Mouse (Mus musculus) heart, embryonic 13.5 days (tissue): ENCODE measurements around the gene Zfp248. TPM values are rescaled to one million over a fixed set of nuclear protein-coding genes. Genes with fewer than 3 reads are reported as not detected.

Source experiments
- ATAC-seq: fragments of 200-750 bp; cut with Nextera tagmentation; 2 replicates; pipeline ENCODE4 v1.8.0; 2017; ENCODE audit warnings: moderate TSS enrichment; ENCODE audit not compliant: insufficient number of reproducible peaks, low FRiP score, low TSS enrichment; ENCODE audit errors: extremely low read depth
- H3K27ac ChIP-seq: fragments of 300-500 bp; sonication (generic); replicated peaks from 2 replicates; pipeline ENCODE4 v1.5.1; 2015; ENCODE audit warnings: moderate library complexity, mild to moderate bottlenecking, inconsistent platforms
- H3K27me3 ChIP-seq: fragments of 300-500 bp; sonication (generic); replicated peaks from 2 replicates; pipeline ENCODE4 v1.6.1; 2015; ENCODE audit warnings: mild to moderate bottlenecking, inconsistent platforms
- H3K36me3 ChIP-seq: fragments of 300-500 bp; sonication (generic); 2 replicates; pipeline ENCODE4 v1.6.1; 2015; ENCODE audit warnings: mild to moderate bottlenecking, inconsistent platforms
- H3K4me1 ChIP-seq: fragments of 300-500 bp; sonication (generic); 2 replicates; pipeline ENCODE4 v1.6.1; 2015; ENCODE audit warnings: inconsistent platforms
- H3K4me2 ChIP-seq: fragments of 300-500 bp; sonication (generic); 2 replicates; pipeline ENCODE4 v1.6.1; 2015; ENCODE audit warnings: inconsistent platforms, mild to moderate bottlenecking, moderate library complexity
- H3K4me3 ChIP-seq: fragments of 300-500 bp; sonication (generic); 2 replicates; pipeline ENCODE4 v1.5.1; 2015; ENCODE audit warnings: moderate library complexity, mild to moderate bottlenecking, inconsistent platforms
- H3K9ac ChIP-seq: fragments of 300-500 bp; sonication (generic); 2 replicates; pipeline ENCODE4 v1.6.1; 2015; ENCODE audit warnings: inconsistent platforms, mild to moderate bottlenecking, moderate library complexity
- H3K9me3 ChIP-seq: fragments of 300-500 bp; sonication (generic); 2 replicates; pipeline ENCODE4 v1.6.1; 2016; ENCODE audit warnings: inconsistent platforms
- WGBS: fragments of 180-500 bp; shearing (Covaris S2); methylation state at CpG from one replicate; pipeline ENCODE4 v1.1.7; 2015; ENCODE audit warnings: mixed read lengths; 5-methylcytosine and 5-hydroxymethylcytosine counted together
- polyA plus RNA-seq: library from polyadenylated mRNA; unstranded; fragments of >200 nt; fragmentation: Nextera tagmentation; extraction: Ambion mirVana; gene quantifications from 2 replicates; pipeline ENCODE4 v1.2.1, GENCODE M21; 2015

Gene Zfp248
- 4.8 and 5.0 TPM in 2 replicates for polyA plus RNA-seq

GRCm38 (mm10) chr6:118455042-118455631 lies at the start of gene Zfp248:
Gene Zfp248, minus strand, starts transcription at chr6:118455528.
- Histone ChIP-seq H3K9ac (peak within 1 kb of the TSS; percentile 91), H3K4me2 (peak within 1 kb of the TSS; percentile 82), H3K4me3 (peak within 1 kb of the TSS; percentile 84), H3K36me3 (peaks cover 12% of the 10 kb centered on the region), H3K9me3 (no peaks in the 10 kb centered on the region), H3K4me1 (peaks cover 13% of the 10 kb centered on the region), H3K27me3 (no peaks in the 10 kb centered on the region), H3K27ac (peak within 1 kb of the TSS; percentile 93)
- peak; percentile 78 for ATAC-seq
- WGBS, result under 1% methylated on average over 43 of the region's 43 CpGs

GRCm38 (mm10) chr6:118499010-118499409 lies 43.7 kb upstream of the Zfp248 start:
- Histone ChIP-seq H3K9me3 (no peaks in the 10 kb centered on the region), H3K9ac (no peak overlapping the region), H3K4me1 (no peaks in the 10 kb centered on the region), H3K27me3 (no peaks in the 10 kb centered on the region), H3K4me2 (no peak overlapping the region), H3K27ac (no peak overlapping the region), H3K4me3 (no peak overlapping the region), H3K36me3 (peaks cover 32% of the 10 kb centered on the region)
- WGBS, result 80% methylated on average over 7 of the region's 7 CpGs
- ATAC-seq, result no peak

GRCm38 (mm10) chr6:118482125-118482524 lies 26.8 kb upstream of the Zfp248 start:
- H3K27ac ChIP-seq, result no peak overlapping the region
- no peak overlapping the region for H3K4me3 ChIP-seq
- H3K9ac ChIP-seq, result no peak overlapping the region
- no peak for ATAC-seq
- no peaks in the 10 kb centered on the region; the same call in 1 of the 2 replicates for H3K27me3 ChIP-seq
- H3K4me2 ChIP-seq, result no peak overlapping the region
- peaks cover 3% of the 10 kb centered on the region for H3K36me3 ChIP-seq
- WGBS, result 81% methylated on average over 1 of the region's 1 CpGs
- peaks cover 14% of the 10 kb centered on the region for H3K4me1 ChIP-seq
- H3K9me3 ChIP-seq, result no peaks in the 10 kb centered on the region

- Histone ChIP-seq H3K27ac (peak within 1 kb of the TSS; percentile 82), H3K4me2 (peak within 1 kb of the TSS; percentile 80), H3K9ac (peak within 1 kb of the TSS; percentile 93), H3K9me3 (no peaks in the 10 kb centered on the region), H3K36me3 (peaks cover 28% of the 10 kb centered on the region), H3K4me3 (peak within 1 kb of the TSS; percentile 75), H3K4me1 (peaks cover 19% of the 10 kb centered on the region), H3K27me3 (no peaks in the 10 kb centered on the region; the same call in 1 of the 2 replicates)
- WGBS, result under 1% methylated on average over 47 of the region's 57 CpGs
- peak; percentile 78 for ATAC-seq
Measured at GRCm38 (mm10) chr6:118478957-118479708, 23.8 kb upstream of the Zfp248 start, which contains the start of gene Zfp9. Gene Zfp9, minus strand, starts transcription at chr6:118479320.

- WGBS, result 40% methylated on average over 10 of the region's 10 CpGs
- peaks cover 30% of the 10 kb centered on the region for H3K36me3 ChIP-seq
- peak overlapping the region; percentile 80 for H3K4me2 ChIP-seq
- H3K9ac ChIP-seq, result peak overlapping the region; percentile 93
- no peak for ATAC-seq
- no peaks in the 10 kb centered on the region for H3K9me3 ChIP-seq
- H3K27ac ChIP-seq, result peak overlapping the region; percentile 82
- H3K4me3 ChIP-seq, result peak overlapping the region; percentile 75
- H3K27me3 ChIP-seq, result no peaks in the 10 kb centered on the region; the same call in 1 of the 2 replicates
- peaks cover 19% of the 10 kb centered on the region for H3K4me1 ChIP-seq
Measured at GRCm38 (mm10) chr6:118477875-118478785, 22.8 kb upstream of the Zfp248 start.

- ATAC-seq, result no peak
- no peak overlapping the region for H3K4me2 ChIP-seq
- peaks cover 58% of the 10 kb centered on the region for H3K36me3 ChIP-seq
- H3K9me3 ChIP-seq, result no peaks in the 10 kb centered on the region
- H3K4me3 ChIP-seq, result no peak overlapping the region
- no peak overlapping the region for H3K27ac ChIP-seq
- no peaks in the 10 kb centered on the region for H3K4me1 ChIP-seq
- no peaks in the 10 kb centered on the region for H3K27me3 ChIP-seq
- no peak overlapping the region for H3K9ac ChIP-seq
- WGBS, result 81% methylated on average over 15 of the region's 15 CpGs
Measured at GRCm38 (mm10) chr6:118462069-118462705, 6.9 kb upstream of the Zfp248 start.

- 73% methylated on average over 1 of the region's 1 CpGs for WGBS
- Histone ChIP-seq H3K4me1 (peaks cover 13% of the 10 kb centered on the region), H3K27me3 (no peaks in the 10 kb centered on the region), H3K36me3 (peaks cover 22% of the 10 kb centered on the region), H3K4me3 (no peak overlapping the region), H3K4me2 (no peak overlapping the region), H3K27ac (no peak overlapping the region), H3K9ac (no peak overlapping the region), H3K9me3 (no peaks in the 10 kb centered on the region)
- ATAC-seq, result no peak
Measured at GRCm38 (mm10) chr6:118457726-118458125, 2.4 kb upstream of the Zfp248 start.

GRCm38 (mm10) chr6:118454452-118454851 lies 876 bp downstream of the Zfp248 start:
- no peak for ATAC-seq
- peak overlapping the region; percentile 82 for H3K4me2 ChIP-seq

GRCm38 (mm10) chr6:118431502-118431901 lies 23.8 kb downstream of the Zfp248 start:
- 85% methylated on average over 4 of the region's 4 CpGs for WGBS
- H3K27ac ChIP-seq, result no peak overlapping the region
- H3K4me3 ChIP-seq, result no peak overlapping the region
- no peaks in the 10 kb centered on the region for H3K27me3 ChIP-seq
- H3K9ac ChIP-seq, result no peak overlapping the region
- ATAC-seq, result no peak
- no peaks in the 10 kb centered on the region for H3K4me1 ChIP-seq
- no peak overlapping the region for H3K4me2 ChIP-seq
- peaks cover 60% of the 10 kb centered on the region for H3K36me3 ChIP-seq
- peaks cover 14% of the 10 kb centered on the region for H3K9me3 ChIP-seq

More at GRCm38 (mm10) chr6:118454452-118454851, 876 bp downstream of the Zfp248 start:
- Histone ChIP-seq H3K4me1 (peaks cover 13% of the 10 kb centered on the region), H3K27ac (peak overlapping the region; percentile 93; the same call in 1 of the 2 replicates), H3K36me3 (peaks cover 12% of the 10 kb centered on the region), H3K27me3 (no peaks in the 10 kb centered on the region), H3K9me3 (no peaks in the 10 kb centered on the region), H3K9ac (peak overlapping the region; percentile 91), H3K4me3 (peak overlapping the region; percentile 84)
- WGBS, result 45% methylated on average over 8 of the region's 8 CpGs

- H3K4me2 ChIP-seq, result no peak overlapping the region
- H3K9me3 ChIP-seq, result peaks cover 14% of the 10 kb centered on the region
- H3K4me1 ChIP-seq, result no peaks in the 10 kb centered on the region
- ATAC-seq, result no peak
- H3K36me3 ChIP-seq, result peaks cover 46% of the 10 kb centered on the region
- WGBS, result 89% methylated on average over 1 of the region's 1 CpGs
- no peaks in the 10 kb centered on the region for H3K27me3 ChIP-seq
- H3K27ac ChIP-seq, result no peak overlapping the region
- no peak overlapping the region for H3K4me3 ChIP-seq
- H3K9ac ChIP-seq, result no peak overlapping the region
Measured at GRCm38 (mm10) chr6:118426666-118427065, 28.7 kb downstream of the Zfp248 start.
